Mouse (Mus musculus) megakaryocyte, adult 5-6 weeks (primary cell): ENCODE measurements around the gene Haus2. TPM values are rescaled to one million over a fixed set of nuclear protein-coding genes. Genes with fewer than 3 reads are reported as not detected.

Experiments
- ATAC-seq: 2 replicates; pipeline ENCODE4 v1.8.0; 2016; ENCODE audit warnings: mild to moderate bottlenecking, inconsistent platforms; ENCODE audit not compliant: poor library complexity, severe bottlenecking
- total RNA-seq, 2 experiments: library from RNA; stranded (forward) in 1 of 2; stranded (reverse) in 1 of 2; fragments of 153-499, 151-499 nt in 1 of 2; fragments of 221-1000, 200-1000 nt in 1 of 2; gene quantifications; 2 replicates each; pipeline versions ENCODE4 v1.2.3 to v1.2.4; 2015 to 2017

The Haus2 gene
- total RNA-seq, 2 experiments from 2014 or later, result 12.1 to 20.1 TPM

GRCm38 (mm10) chr2:120662766-120663165, 53.6 kb downstream of the Haus2 start:
- ATAC-seq, result no peak

DNA sequence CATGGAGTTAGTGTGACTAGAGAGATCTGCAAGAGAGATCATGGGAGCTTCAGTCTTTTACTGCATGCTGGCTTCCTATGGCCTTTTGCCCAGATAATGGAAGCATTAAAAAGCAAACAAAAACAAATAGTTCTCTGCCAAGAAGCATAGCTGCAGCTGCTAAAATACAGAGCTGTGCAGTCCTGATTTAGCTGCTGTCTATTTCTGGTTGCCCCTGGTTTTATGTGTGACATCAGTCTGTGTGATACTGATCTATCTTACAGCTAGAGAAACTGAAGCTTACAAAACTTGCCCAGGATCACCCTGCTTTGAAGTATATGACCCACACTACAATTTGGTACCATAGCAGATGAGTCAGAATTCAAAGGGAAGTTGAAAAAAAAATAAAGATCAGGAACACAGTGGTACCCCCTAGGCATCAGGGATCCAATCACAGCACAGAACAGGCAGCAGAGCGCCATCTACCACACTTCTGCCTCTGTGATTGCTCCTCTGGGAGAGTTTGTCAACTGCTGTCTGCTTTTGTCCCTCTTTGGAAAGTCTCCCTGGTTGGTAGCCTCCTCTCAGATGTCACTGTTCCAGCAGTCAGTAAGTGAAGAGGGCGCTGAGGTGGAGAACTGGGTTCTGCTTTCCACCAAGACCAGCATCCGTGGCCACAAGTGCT, 54.4 kb downstream of the Haus2 start:
- no peak for ATAC-seq

- ATAC-seq, result no peak
Observed at GRCm38 (mm10) chr2:120667446-120667845, 58.3 kb downstream of the Haus2 start.

DNA sequence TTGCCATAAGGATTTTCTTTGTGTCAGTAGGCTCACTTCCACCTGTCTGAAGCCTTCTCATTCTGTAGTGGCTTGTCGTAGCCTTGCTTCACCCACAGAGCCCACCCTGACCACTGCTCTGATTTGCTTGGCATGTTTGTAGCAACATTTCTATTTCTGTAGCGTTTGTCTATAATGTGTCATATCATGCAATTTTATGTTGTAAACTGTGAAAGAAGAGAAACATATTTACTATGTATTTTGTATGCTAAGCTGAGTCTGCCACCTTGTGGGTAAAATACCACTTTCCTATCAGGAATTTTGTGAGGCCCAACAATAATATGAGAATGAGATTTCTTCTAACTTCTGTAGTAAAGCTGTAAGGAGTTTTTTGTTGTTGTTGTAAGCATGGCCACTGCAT, 61.1 kb downstream of the Haus2 start:
- no peak for ATAC-seq

Other genes starting within 250 kb of the Haus2 start
- 10.8 and 11.9 TPM in 2 replicates for gene Ganc, start 205.5 kb upstream of the Haus2 start, total RNA-seq (2015)
- gene Ganc, start 205.5 kb upstream of the Haus2 start, total RNA-seq (2017), result 20.7 and 21.0 TPM in 2 replicates
- gene Tmem87a, start 205.3 kb upstream of the Haus2 start, total RNA-seq (2015), result 18.5 and 20.3 TPM in 2 replicates
- 41.7 and 46.8 TPM in 2 replicates for gene Tmem87a, start 205.3 kb upstream of the Haus2 start, total RNA-seq (2017)
- 0.41 and 1.2 TPM in 2 replicates for gene Capn3, start 153.4 kb upstream of the Haus2 start, total RNA-seq (2015)
- gene Capn3, start 153.4 kb upstream of the Haus2 start, total RNA-seq (2017), result 0.15 TPM in 1 of 2 replicates, not detected in the other
- gene Zfp106, start 45.5 kb upstream of the Haus2 start, total RNA-seq (2015), result 73.6 and 82.4 TPM in 2 replicates
- gene Zfp106, start 45.5 kb upstream of the Haus2 start, total RNA-seq (2017), result 57.3 and 84.2 TPM in 2 replicates
- 91.5 and 104 TPM in 2 replicates for gene Snap23, start 41.7 kb upstream of the Haus2 start, total RNA-seq (2015)
- gene Snap23, start 41.7 kb upstream of the Haus2 start, total RNA-seq (2017), result 110 and 138 TPM in 2 replicates
- 21.2 and 24.6 TPM in 2 replicates for gene Lrrc57, start 137 bp downstream of the Haus2 start, total RNA-seq (2015)
- 19.6 and 21.3 TPM in 2 replicates for gene Lrrc57, start 137 bp downstream of the Haus2 start, total RNA-seq (2017)
- gene Stard9, start 19.7 kb downstream of the Haus2 start, total RNA-seq (2015), result 23.6 and 26.2 TPM in 2 replicates
- 16.4 and 20.9 TPM in 2 replicates for gene Stard9, start 19.7 kb downstream of the Haus2 start, total RNA-seq (2017)
- 9.9 and 11.3 TPM in 2 replicates for gene Cdan1, start 240.7 kb downstream of the Haus2 start, total RNA-seq (2015)
- 11.6 and 18.0 TPM in 2 replicates for gene Cdan1, start 240.7 kb downstream of the Haus2 start, total RNA-seq (2017)
- gene Ttbk2, start 241.2 kb downstream of the Haus2 start, total RNA-seq (2015), result 3.3 and 5.2 TPM in 2 replicates
- gene Ttbk2, start 241.2 kb downstream of the Haus2 start, total RNA-seq (2017), result 3.9 and 5.0 TPM in 2 replicates